Mouse (Mus musculus): Measurements from ENCODE around the gene A4galt. TPM values are rescaled to one million over a fixed set of nuclear protein-coding genes. Genes with fewer than 3 reads are reported as not detected.

The A4galt gene
- total and polyA plus RNA-seq, 2 experiments from 2014 or later: 6.7 to 14.8 TPM

DNA sequence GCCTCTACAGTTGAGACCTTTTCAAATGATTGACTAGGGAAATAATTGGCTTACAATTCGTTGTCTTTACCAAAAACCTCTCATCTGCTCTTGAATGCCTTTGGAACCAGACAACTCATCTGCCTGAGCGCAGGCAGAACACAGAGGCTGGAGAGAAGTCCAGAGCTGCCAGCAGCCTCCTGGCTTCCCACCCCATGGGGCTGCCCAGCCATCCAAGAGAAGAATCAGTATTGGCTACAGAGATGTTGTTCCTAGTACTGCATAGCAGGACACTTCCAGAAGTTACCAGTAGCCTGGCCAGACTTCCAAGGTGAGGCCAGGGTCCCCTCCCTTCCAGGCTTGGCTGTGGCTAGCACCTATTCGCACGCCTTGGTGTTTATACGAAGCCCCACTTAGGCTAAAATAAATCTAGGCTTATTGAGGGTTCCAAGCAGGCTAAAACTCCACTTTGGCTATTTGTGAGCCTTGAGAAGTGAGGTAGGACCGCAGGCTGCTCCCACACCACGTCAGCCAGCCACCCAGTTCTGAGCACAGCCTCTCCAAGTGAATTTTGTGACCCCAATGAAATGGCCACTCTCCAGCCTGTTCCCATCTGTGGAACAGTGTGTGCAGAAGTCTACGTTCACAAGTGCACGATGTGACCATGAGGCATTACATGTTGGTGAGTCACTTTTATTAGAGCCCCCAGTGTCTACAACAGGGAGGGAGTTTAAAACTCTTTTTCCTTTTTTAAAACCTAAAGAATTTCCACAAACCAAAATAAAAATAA, 25.3 kb downstream of the A4galt start:
- 75% methylated on average over 9 of the region's 9 CpGs for WGBS
- no peak overlapping the region for H3K4me3 ChIP-seq (ENCODE audit: low read length)
- no peaks in the 10 kb centered on the region for H3K9me3 ChIP-seq (ENCODE audit: low read length)
- no peak overlapping the region for H3K27ac ChIP-seq
- DNase-seq (ENCODE audit: low spot score) (no peak), ATAC-seq (no peak)
- no peak overlapping the region for H3K4me2 ChIP-seq (ENCODE audit: low read depth, low read length)
- no peak for TF ChIP-seq CTCF (IDR thresholded peaks at IDR 0.05; ENCODE audit: low read depth)
- peaks cover 15% of the 10 kb centered on the region for H3K4me1 ChIP-seq (ENCODE audit: insufficient read depth, low read length)
- H3K27me3 ChIP-seq (ENCODE audit: insufficient read depth, low read length): no peaks in the 10 kb centered on the region
- no peaks in the 10 kb centered on the region for H3K36me3 ChIP-seq (ENCODE audit: insufficient read depth, low read length)
- H3K9ac ChIP-seq (replicated peaks; ENCODE audit: low read length): no peak overlapping the region

DNA sequence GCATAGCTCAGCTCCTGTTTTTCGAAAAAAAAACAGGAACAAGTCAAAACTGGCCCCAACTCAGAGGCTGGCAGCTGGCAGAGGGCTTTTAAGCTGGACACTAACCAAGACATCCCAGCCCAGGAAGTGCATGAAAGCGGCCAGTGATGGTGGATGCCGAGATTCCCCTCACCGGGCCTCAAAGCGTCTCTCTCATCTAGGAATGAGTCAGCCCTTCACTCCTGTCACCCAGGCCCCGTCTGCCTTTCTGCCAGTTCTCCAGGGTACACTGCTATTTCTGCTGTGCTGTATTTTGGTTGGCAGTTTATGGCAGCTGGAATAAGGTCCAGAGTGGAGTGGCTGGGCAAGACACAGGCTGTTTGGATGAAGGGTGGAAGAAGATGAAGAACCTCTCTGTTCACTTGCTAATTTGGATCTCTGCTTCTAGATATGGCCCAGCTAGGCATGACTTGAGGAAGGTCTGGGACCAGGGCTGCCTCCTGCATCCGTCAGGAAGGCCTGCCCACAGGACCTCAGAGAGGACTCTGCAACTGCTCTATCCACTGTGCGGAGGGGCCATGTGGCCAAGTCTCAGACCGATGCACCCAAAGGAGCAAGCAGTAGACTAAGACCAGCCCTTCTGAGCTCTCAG, 27.3 kb downstream of the A4galt start:
- H3K36me3 ChIP-seq (ENCODE audit: insufficient read depth, low read length): no peaks in the 10 kb centered on the region
- peaks cover 15% of the 10 kb centered on the region for H3K4me1 ChIP-seq (ENCODE audit: insufficient read depth, low read length)
- DNase-seq (ENCODE audit: low spot score): peak; percentile 71
- ATAC-seq: peak; percentile 84
- H3K27ac ChIP-seq: peak overlapping the region; percentile 60
- no peak overlapping the region for H3K4me3 ChIP-seq (ENCODE audit: low read length)
- no peak overlapping the region for H3K4me2 ChIP-seq (ENCODE audit: low read depth, low read length)
- 44% methylated on average over 9 of the region's 9 CpGs for WGBS
- TF ChIP-seq CTCF (IDR thresholded peaks at IDR 0.05; ENCODE audit: low read depth): no peak
- no peaks in the 10 kb centered on the region for H3K9me3 ChIP-seq (ENCODE audit: low read length)
- no peaks in the 10 kb centered on the region for H3K27me3 ChIP-seq (ENCODE audit: insufficient read depth, low read length)
- no peak overlapping the region for H3K9ac ChIP-seq (replicated peaks; ENCODE audit: low read length)

DNA sequence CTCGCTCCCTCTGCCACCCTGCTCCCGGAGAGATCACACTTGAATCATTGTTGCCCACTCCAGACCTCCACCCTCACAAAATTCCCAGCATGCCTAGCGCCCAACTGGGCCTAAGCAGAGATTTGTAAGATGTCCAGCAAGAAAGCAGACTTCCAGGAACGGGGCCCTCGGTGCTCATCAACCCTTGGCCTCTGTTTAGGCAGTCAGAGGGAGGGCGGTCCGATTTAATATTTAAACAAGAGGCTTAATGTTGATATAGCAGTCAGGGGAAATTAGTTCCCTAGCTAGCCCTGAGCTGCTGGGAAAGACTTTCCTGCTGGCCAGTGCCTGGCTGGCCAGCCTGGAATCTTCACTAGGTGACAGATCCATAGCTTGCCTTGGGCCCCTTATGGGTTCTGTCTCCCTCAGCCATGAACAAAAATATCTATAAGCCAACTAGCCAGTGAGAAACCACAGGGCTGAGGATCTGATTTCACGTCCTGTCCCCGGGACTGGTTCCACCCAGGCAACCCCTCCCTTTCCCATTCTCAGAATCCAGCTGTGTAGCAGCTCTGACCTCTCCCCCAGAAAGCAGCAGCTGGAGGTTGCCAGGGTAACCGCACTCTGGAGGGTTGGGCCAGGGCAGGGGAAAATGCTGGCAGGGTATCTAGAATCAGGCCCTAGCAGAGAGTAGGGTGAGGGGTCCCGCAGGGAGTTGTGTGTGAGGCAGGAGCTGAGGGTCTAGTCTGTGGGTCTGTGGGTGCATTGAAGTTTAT, 28.2 kb downstream of the A4galt start:
- Histone ChIP-seq H3K9me3 (ENCODE audit: low read length) (no peaks in the 10 kb centered on the region), H3K9ac (replicated peaks; ENCODE audit: low read length) (0 out of 2 replicates have a peak overlapping the region, but pooled peaks have one; percentile 13), H3K4me1 (ENCODE audit: insufficient read depth, low read length) (peaks cover 15% of the 10 kb centered on the region), H3K27ac (peak overlapping the region; percentile 60), H3K4me3 (ENCODE audit: low read length) (no peak overlapping the region), H3K4me2 (ENCODE audit: low read depth, low read length) (no peak overlapping the region), H3K27me3 (ENCODE audit: insufficient read depth, low read length) (no peaks in the 10 kb centered on the region), H3K36me3 (ENCODE audit: insufficient read depth, low read length) (no peaks in the 10 kb centered on the region)
- no peak for TF ChIP-seq CTCF (IDR thresholded peaks at IDR 0.05; ENCODE audit: low read depth)
- ATAC-seq: peak; percentile 76
- peak; percentile 51 for DNase-seq (ENCODE audit: low spot score)
- WGBS: 39% methylated on average over 11 of the region's 11 CpGs

DNA sequence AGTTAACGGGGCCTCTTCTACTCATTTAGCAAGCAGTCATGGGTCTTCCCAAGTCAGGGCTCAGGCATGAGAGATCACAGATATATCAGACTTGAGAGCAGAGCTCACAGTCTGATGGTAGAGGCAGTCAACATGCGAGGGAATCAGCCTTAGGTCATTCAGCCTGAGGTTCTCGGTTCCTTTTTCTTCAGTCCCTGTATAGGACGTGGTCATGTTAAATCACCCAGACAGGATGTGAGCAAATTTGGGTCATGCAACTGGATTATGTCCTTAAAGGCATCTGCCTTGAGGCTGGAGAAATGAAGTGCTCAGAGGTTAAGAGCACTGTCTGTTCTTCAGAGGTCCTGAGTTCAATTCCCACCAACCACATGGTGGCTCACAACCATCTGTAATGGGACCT, 29.9 kb downstream of the A4galt start:
- Histone ChIP-seq H3K9me3 (ENCODE audit: low read length) (no peaks in the 10 kb centered on the region), H3K36me3 (ENCODE audit: insufficient read depth, low read length) (no peaks in the 10 kb centered on the region), H3K4me3 (ENCODE audit: low read length) (no peak overlapping the region), H3K27me3 (ENCODE audit: insufficient read depth, low read length) (no peaks in the 10 kb centered on the region), H3K27ac (no peak overlapping the region), H3K4me2 (ENCODE audit: low read depth, low read length) (no peak overlapping the region), H3K4me1 (ENCODE audit: insufficient read depth, low read length) (peaks cover 15% of the 10 kb centered on the region), H3K9ac (replicated peaks; ENCODE audit: low read length) (no peak overlapping the region)
- no peak for ATAC-seq
- no peak for TF ChIP-seq CTCF (IDR thresholded peaks at IDR 0.05; ENCODE audit: low read depth)
- DNase-seq (ENCODE audit: low spot score): no peak
- WGBS: 86% methylated on average over 4 of the region's 4 CpGs

DNA sequence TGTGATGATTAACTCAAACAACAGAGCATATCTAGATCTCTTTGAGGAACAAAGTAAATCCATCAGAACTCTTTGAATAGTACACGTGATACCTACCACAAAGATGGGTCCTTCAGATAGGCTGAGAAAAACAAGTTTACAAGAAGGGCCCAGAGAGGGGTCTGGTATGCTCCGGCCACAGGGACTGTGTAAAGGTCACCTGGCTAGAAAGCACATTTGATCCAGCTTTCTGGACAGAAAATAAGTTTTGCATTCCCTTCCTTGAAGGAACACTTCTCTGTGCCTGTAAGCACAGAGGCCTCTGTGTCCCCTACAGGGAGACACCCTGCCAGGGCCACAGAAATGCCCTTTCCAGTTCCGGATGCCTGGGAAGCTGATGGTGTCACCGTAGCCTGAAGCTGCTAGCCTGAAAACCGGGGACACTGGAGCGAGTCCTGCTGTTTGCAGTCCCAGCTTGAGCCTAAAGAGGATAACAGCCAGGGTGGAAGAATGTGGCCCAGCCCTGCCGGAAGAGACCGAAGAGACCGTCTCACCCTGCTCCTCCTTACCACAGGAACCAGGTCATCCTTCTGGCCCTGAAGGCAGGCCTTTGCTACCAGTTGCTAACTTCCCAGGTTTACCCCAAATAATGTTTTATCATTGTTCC, 31.1 kb downstream of the A4galt start:
- Histone ChIP-seq H3K9me3 (ENCODE audit: low read length) (no peaks in the 10 kb centered on the region), H3K4me3 (ENCODE audit: low read length) (no peak overlapping the region), H3K4me2 (ENCODE audit: low read depth, low read length) (no peak overlapping the region), H3K27me3 (ENCODE audit: insufficient read depth, low read length) (no peaks in the 10 kb centered on the region), H3K36me3 (ENCODE audit: insufficient read depth, low read length) (no peaks in the 10 kb centered on the region), H3K27ac (no peak overlapping the region; the same call in 1 of the 2 replicates), H3K9ac (replicated peaks; ENCODE audit: low read length) (no peak overlapping the region), H3K4me1 (ENCODE audit: insufficient read depth, low read length) (peaks cover 15% of the 10 kb centered on the region)
- DNase-seq (ENCODE audit: low spot score): no peak
- no peak for ATAC-seq
- TF ChIP-seq CTCF (IDR thresholded peaks at IDR 0.05; ENCODE audit: low read depth): no peak
- WGBS: 58% methylated on average over 9 of the region's 9 CpGs

All from hindbrain, postnatal 0 days (tissue).